Mouse (Mus musculus) stomach, postnatal 0 days (tissue): Measurements from ENCODE around the gene Vps52. TPM values are rescaled to one million over a fixed set of nuclear protein-coding genes. Genes with fewer than 3 reads are reported as not detected.

Experiments used
- ATAC-seq: fragments of 200-750 bp; cut with Nextera tagmentation; 2 replicates; pipeline ENCODE4 v1.8.0; 2017; ENCODE audit not compliant: low FRiP score, low TSS enrichment
- DNase-seq: peaks from one replicate; pipeline ENCODE4 v3.0.0-alpha.2; 2016; ENCODE audit warnings: low spot score
- H3K27ac ChIP-seq: fragments of 300-500 bp; sonication (generic); replicated peaks from 2 replicates; pipeline ENCODE4 v1.5.1; 2014; ENCODE audit warnings: mild to moderate bottlenecking, control low read depth
- H3K27me3 ChIP-seq: fragments of 300-500 bp; sonication (generic); 2 replicates; pipeline ENCODE4 v1.6.1; 2014; ENCODE audit warnings: low read length; ENCODE audit not compliant: control insufficient read depth, insufficient read depth
- H3K36me3 ChIP-seq: fragments of 300-500 bp; sonication (generic); 2 replicates; pipeline ENCODE4 v1.6.1; 2014; ENCODE audit warnings: low read length, mixed read lengths; ENCODE audit not compliant: control insufficient read depth, insufficient read depth
- H3K4me1 ChIP-seq: fragments of 300-500 bp; sonication (generic); replicated peaks from 2 replicates; pipeline ENCODE4 v1.6.1; 2014; ENCODE audit warnings: antibody characterized with exemption; ENCODE audit not compliant: control insufficient read depth, insufficient read depth
- H3K4me2 ChIP-seq: fragments of 300-500 bp; sonication (generic); replicated peaks from 2 replicates; pipeline ENCODE4 v1.6.1; 2014; ENCODE audit warnings: low read depth, mild to moderate bottlenecking, control low read depth, moderate library complexity
- H3K4me3 ChIP-seq: fragments of 300-500 bp; sonication (generic); 2 replicates; pipeline ENCODE4 v1.5.1; 2014; ENCODE audit warnings: low read depth, low read length, control low read depth
- H3K9ac ChIP-seq: fragments of 300-500 bp; sonication (generic); 2 replicates; pipeline ENCODE4 v1.6.1; 2014; ENCODE audit warnings: mild to moderate bottlenecking, low read length, control low read depth, mixed read lengths
- H3K9me3 ChIP-seq: fragments of 300-500 bp; sonication (generic); 2 replicates; pipeline ENCODE4 v1.6.1; 2016; ENCODE audit warnings: low read length; ENCODE audit not compliant: control insufficient read depth
- CTCF ChIP-seq: IDR thresholded peaks from 2 replicates; pipeline ENCODE4 v1.5.1; 2016; ENCODE audit warnings: antibody characterized with exemption, low read depth, mild to moderate bottlenecking, moderate library complexity
- EP300 ChIP-seq: optimal IDR thresholded peaks from 2 replicates; pipeline ENCODE3; 2016; ENCODE audit warnings: antibody characterized with exemption
- WGBS: fragments of 180-500 bp; shearing (Covaris S2); extraction: QIAGEN DNeasy Blood & Tissue Kit; methylation state at CpG from one replicate; pipeline ENCODE4 v1.1.7; 2014; 5-methylcytosine and 5-hydroxymethylcytosine counted together
- polyA plus RNA-seq: library from polyadenylated mRNA; unstranded; fragments of >200 nt; fragmentation: Nextera tagmentation; extraction: Ambion mirVana; gene quantifications from 2 replicates; pipeline ENCODE4 v1.2.1, GENCODE M21; 2015

Gene Vps52
- 24.7 and 26.3 TPM in 2 replicates for polyA plus RNA-seq

- H3K9me3 ChIP-seq: no peaks in the 10 kb centered on the region
- under 1% methylated on average over 50 of the region's 50 CpGs for WGBS
- peaks cover 17% of the 10 kb centered on the region for H3K36me3 ChIP-seq
- TF ChIP-seq CTCF (peak; percentile 55), EP300 (peak; percentile 29)
- H3K9ac ChIP-seq: peak within 1 kb of the TSS; percentile 95
- H3K4me3 ChIP-seq: peak within 1 kb of the TSS; percentile 56
- peak within 1 kb of the TSS; percentile 79 for H3K4me2 ChIP-seq
- H3K4me1 ChIP-seq: peaks cover 2% of the 10 kb centered on the region
- ATAC-seq: peak; percentile 89
- H3K27me3 ChIP-seq: no peaks in the 10 kb centered on the region
- DNase-seq: peak; percentile 95
- H3K27ac ChIP-seq: peak within 1 kb of the TSS; percentile 91
Measured at GRCm38 (mm10) chr17:33955555-33956214, at the start of gene Vps52, which contains the start of gene Rps18. Vps52 (plus strand) TSS chr17:33955812. Rps18 (minus strand) TSS chr17:33956001.

- ATAC-seq (peak; percentile 59), DNase-seq (peak; percentile 63)
- WGBS: under 1% methylated on average over 42 of the region's 44 CpGs
- Histone ChIP-seq H3K9me3 (no peaks in the 10 kb centered on the region), H3K27ac (peak overlapping the region; percentile 99), H3K4me2 (peak overlapping the region; percentile 94), H3K36me3 (peaks cover 9% of the 10 kb centered on the region; the same call in 1 of the 2 replicates), H3K4me3 (peak overlapping the region; percentile 86), H3K27me3 (no peaks in the 10 kb centered on the region), H3K4me1 (peaks cover 3% of the 10 kb centered on the region; the same call in 1 of the 2 replicates), H3K9ac (peak overlapping the region; percentile 69)
- TF ChIP-seq CTCF (no peak), EP300 (no peak)
Measured at GRCm38 (mm10) chr17:33908331-33909076, 47.1 kb upstream of the Vps52 start.

GRCm38 (mm10) chr17:33909077-33909868 is 46.3 kb upstream of the Vps52 start, which contains the start of gene Daxx:
Daxx (plus strand) TSS chr17:33909414.
- ATAC-seq (peak; percentile 96), DNase-seq (peak; percentile 99)
- H3K4me1 ChIP-seq: peaks cover 3% of the 10 kb centered on the region; the same call in 1 of the 2 replicates
- TF ChIP-seq CTCF (peak; percentile 1; the same call in 1 of the 2 replicates), EP300 (no peak)
- no peaks in the 10 kb centered on the region for H3K27me3 ChIP-seq
- no peaks in the 10 kb centered on the region for H3K9me3 ChIP-seq
- H3K4me2 ChIP-seq: peak within 1 kb of the TSS; percentile 94
- peak within 1 kb of the TSS; percentile 99 for H3K27ac ChIP-seq
- under 1% methylated on average over 67 of the region's 68 CpGs for WGBS
- H3K36me3 ChIP-seq: peaks cover 17% of the 10 kb centered on the region
- peak within 1 kb of the TSS; percentile 97 for H3K9ac ChIP-seq
- peak within 1 kb of the TSS; percentile 86 for H3K4me3 ChIP-seq

GRCm38 (mm10) chr17:33909869-33910250 is 45.8 kb upstream of the Vps52 start:
- Histone ChIP-seq H3K36me3 (peaks cover 17% of the 10 kb centered on the region), H3K4me1 (peaks cover 3% of the 10 kb centered on the region; the same call in 1 of the 2 replicates), H3K9me3 (no peaks in the 10 kb centered on the region), H3K27ac (peak overlapping the region; percentile 99), H3K4me3 (peak overlapping the region; percentile 86), H3K27me3 (no peaks in the 10 kb centered on the region), H3K4me2 (peak overlapping the region; percentile 94), H3K9ac (peak overlapping the region; percentile 97)
- ATAC-seq (peak; percentile 12), DNase-seq (peak; percentile 78)
- WGBS: 1% methylated on average over 14 of the region's 14 CpGs
- TF ChIP-seq EP300 (no peak), CTCF (no peak)

GRCm38 (mm10) chr17:33910346-33911051 is 45.1 kb upstream of the Vps52 start:
- Histone ChIP-seq H3K4me3 (peak overlapping the region; percentile 86), H3K27me3 (no peaks in the 10 kb centered on the region), H3K9ac (peak overlapping the region; percentile 97), H3K4me1 (peaks cover 3% of the 10 kb centered on the region; the same call in 1 of the 2 replicates), H3K4me2 (peak overlapping the region; percentile 94), H3K27ac (peak overlapping the region; percentile 99), H3K9me3 (no peaks in the 10 kb centered on the region), H3K36me3 (peaks cover 20% of the 10 kb centered on the region)
- DNase-seq (no peak), ATAC-seq (no peak)
- WGBS: 40% methylated on average over 11 of the region's 11 CpGs
- TF ChIP-seq CTCF (peak; percentile 55), EP300 (no peak)
